Mouse (Mus musculus): Measurements from ENCODE around the gene Olfr766-ps1.
"Not testable (repeated sequence)": the region's sequence is repeated elsewhere in the genome, so short reads cannot be mapped to it uniquely, and the experiment has no call there.

Olfr766-ps1 gene

DNA sequence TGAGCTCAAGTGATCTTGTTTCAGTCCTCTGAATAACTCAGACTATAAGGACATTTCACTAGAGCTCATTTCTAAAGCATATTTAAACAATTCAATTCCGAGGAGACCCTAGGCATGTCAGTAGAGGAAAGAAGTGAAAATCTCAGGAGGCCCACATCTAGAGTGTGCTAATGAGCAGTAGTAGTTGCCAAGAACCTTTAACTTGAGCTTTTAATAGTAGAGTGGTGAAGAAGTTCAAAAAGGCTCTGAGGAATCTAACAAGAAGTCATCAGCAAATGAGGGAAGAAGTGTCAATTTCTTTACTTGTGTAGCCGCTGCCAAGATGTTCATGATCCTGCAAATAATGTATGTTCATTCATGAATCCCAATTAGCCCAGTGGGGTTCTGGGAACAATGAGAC lies at the start of gene Olfr766-ps1:
Gene Olfr766-ps1, minus strand, starts transcription at position 101 of the 400 bp plus-strand sequence.
- no peak for DNase-seq (ENCODE audit: low read depth, low spot score)

DNA sequence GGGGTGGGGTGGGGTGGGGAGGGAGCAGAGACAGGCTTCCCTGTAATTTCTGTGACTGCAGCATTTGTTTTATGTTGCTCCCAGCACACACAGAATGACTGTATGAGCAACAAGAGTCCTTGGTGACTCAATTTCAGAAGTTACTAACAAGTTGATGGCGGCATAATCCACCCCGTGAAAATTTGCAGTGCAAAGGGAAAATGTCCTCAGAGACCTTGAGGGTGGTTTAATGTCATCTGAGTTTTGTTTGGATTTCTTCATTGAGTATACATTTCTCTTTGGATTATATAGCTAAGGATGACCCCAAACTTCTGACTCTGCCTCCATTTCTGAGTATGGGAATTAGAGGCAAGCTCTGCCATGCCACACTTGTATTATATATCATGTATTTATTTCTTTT lies 49.0 kb upstream of the Olfr766-ps1 start, which contains the start of gene Olfr769:
Gene Olfr769, minus strand, starts transcription at position 101 of the 400 bp plus-strand sequence.
- DNase-seq (ENCODE audit: low read depth, low spot score) = no peak

DNA sequence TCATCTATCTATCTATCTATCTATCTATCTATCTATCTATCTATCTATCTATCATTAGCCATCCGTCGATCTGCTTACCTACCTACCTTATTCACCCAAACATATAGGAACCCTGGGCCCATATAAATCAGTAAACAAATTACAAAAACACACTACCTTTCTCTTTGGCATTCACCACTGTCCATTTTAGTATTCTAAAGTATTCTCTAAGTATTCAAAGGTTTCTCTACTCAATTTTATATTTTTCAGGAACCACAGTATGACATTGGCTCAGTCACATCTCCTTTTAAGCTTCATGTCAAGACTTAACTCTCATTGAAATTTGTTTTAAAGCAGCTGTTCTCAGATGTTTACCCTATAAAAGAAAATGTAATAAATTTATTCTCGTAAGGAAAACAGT lies 46.4 kb upstream of the Olfr766-ps1 start:
- no peak for DNase-seq (ENCODE audit: low read depth, low spot score)

DNA sequence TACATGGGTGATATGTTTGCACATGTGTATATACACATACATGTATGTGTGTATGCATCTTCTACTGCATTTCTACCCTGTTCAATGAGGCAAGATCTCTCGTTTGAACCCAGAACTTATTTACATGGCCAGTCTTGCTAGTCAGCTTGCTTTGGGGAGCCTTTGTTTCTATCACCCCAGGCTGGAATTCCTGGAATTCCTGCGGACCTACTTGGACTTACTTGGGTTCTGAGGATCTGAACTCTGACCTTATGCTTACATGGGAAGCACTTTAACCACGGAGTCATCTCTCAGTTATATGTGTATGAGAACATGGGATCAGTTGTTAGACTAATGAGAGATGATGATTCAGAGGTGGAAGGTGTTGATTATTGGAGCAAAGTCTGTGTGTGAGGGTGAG lies 32.5 kb upstream of the Olfr766-ps1 start:
- DNase-seq (ENCODE audit: low read depth, low spot score) = no peak

DNA sequence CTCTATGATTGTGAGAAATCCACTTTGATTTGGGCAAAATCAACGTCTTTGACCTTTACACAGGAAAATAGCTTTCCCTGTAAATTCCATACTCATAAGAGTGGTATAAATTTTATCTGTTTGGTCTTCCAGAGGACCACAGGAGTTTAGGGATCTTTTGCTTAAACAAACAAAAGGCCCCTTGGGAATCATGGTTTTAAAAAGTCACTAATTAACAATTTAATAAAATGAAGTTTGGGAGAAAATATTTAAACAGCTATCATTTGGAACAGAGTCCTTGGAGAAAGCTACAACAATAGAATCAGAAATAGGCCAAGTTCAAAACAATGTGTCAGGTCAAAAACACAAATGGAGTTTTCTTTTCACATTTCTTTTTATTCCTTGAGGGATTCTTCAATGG lies 30.5 kb upstream of the Olfr766-ps1 start, which contains the start of gene Olfr768:
Gene Olfr768, minus strand, starts transcription at position 101 of the 400 bp plus-strand sequence.
- DNase-seq (ENCODE audit: low read depth, low spot score) = no peak

DNA sequence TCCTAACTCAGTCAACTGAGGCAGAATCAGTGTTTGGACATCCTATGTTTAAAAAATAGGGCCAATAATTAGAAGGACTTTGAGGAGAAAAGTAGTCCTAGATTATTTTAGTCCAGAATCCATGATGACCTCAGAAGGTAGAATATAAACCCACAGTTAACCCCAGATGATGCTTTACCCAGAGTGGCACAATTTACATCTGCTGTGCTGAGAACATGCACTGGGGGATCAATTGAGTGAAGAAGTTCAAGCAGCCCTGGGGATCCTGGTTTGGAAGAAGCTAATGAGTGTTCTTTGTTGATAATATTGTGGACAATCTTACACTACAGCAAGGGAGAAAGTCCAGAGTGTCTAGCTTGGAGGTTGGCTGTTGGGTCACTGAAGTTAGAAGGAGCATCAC lies 14.0 kb upstream of the Olfr766-ps1 start, which contains the start of gene Olfr767:
Gene Olfr767, minus strand, starts transcription at position 101 of the 400 bp plus-strand sequence.
- not testable (repeated sequence) for DNase-seq (ENCODE audit: low read depth, low spot score)

DNA sequence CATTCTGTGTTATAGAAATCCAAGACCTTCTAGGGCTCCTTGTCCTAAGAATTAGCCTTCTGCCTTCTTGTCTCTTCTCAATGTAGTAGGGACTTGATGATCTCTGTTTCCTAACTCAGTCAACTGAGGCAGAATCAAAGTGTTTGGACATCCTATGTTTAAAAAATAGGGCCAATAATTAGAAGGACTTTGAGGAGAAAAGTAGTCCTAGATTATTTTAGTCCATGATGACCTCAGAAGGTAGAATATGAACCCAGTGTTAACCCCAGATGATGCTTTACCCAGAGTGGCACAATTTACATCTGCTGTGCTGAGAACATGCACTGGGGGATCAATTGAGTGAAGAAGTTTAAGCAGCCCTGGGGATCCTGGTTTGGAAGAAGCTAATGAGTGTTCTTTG lies 18.9 kb downstream of the Olfr766-ps1 start, which contains the start of gene Olfr765:
Gene Olfr765, minus strand, starts transcription at position 101 of the 400 bp plus-strand sequence.
- DNase-seq (ENCODE audit: low read depth, low spot score) = not testable (repeated sequence)

DNA sequence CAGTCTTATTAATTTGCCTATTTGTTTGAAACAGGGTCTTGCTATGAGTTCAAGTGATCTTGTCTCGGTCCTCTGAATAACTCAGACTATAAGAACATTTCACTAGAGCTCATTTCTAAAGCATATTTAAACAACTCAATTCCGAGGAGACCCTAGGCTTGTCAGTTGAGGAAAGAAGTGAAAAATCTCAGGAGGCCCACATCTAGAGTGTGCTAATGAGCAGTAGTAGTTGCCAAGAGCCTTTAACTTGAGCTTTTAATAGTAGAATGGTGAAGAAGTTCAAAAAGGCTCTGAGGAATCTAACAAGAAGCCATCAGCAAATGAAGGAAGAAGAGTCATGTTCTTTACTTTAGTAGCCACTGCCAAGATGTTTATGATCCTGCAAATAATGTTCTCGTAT lies 29.0 kb downstream of the Olfr766-ps1 start, which contains the start of gene Olfr764-ps1:
Gene Olfr764-ps1, minus strand, starts transcription at position 101 of the 400 bp plus-strand sequence.
- no peak for DNase-seq (ENCODE audit: low read depth, low spot score)

DNA sequence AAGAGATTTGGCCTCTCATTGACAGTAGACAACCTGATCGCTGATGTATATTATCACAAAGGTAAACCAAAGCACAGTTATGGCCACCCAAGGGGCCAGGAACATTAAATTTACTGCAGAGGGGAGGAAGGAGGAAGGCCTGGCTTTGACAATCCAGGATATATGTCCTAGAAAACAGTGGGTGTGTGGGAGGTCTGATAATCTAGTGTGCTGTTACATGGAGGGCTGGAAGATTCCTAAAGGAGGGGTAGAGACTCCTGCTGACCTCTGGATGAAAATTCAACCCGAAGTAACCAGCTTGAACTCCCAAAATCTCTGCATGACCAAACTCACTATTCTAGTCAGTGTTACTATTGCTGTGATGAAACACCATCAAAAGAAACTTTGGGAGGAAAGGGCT lies 40.4 kb downstream of the Olfr766-ps1 start:
- no peak for DNase-seq (ENCODE audit: low read depth, low spot score)

DNA sequence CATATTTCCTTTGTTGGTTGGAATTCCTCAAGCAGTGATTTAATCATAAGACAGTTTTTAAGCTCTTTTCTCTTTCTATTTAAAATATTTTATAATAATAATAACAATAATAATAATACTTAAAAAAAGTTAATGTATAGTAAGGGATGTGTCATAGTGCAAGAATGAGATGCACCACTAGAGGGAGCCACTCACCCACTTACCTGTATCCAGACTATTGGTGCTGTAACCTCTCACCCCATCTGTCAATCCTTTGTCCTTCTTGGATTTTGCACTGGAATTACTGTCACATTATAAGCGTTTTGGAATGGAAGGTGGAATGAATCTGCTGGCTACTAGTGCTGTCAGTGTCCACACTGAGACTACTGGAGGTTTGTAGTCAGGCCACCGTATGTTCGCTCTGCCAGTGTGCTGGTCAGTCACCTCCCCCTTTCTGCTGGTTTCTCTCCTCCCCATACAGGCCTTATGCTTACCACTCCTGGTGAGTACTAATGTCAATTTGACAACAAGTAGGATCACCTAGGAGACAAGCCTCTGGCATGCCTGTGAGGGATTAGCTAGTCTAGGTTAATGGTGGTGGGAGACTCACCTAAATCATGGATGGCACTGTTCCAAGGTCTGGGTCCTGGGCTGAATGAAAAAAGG lies 42.6 kb downstream of the Olfr766-ps1 start:
- no peak for DNase-seq (ENCODE audit: low read depth, low spot score)

DNA sequence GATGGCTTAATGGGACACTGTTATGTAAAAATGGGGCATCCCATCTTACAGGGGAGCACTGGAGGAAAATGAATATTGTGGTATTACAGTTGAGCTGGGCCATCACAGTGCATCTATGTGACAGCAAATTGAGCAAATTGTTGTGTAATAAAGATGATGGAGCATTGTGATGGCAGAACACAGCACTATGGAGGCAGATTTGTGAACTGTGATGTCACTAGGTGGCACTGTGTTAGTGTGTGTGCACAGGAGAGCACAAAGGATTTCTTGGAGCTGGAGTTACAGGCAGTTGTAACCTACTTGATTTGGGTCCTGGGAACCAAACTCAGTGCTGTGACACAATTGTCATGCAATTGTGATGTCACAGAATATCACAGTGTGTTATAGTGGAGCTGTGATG lies 45.5 kb downstream of the Olfr766-ps1 start:
- no peak for DNase-seq (ENCODE audit: low read depth, low spot score)

DNA sequence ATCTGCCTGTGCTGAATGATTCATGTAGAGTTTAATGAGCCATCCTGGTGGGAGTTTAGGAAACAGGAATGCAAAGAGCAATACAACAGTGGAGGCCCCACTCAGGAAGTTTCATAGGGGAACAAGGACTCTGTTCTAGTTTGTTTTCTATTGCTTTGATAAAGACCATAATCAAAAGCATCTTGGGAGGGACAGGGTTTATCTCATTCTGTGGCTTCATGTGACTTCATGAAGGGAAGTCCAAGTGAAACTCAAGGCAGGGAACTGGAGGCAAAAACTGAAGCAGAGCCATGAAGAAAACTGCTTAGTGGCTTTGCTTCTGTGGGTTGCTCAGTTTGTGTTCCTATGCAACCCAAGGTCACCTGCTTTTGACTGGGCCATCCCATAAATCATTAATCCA lies 54.3 kb downstream of the Olfr766-ps1 start:
- DNase-seq (ENCODE audit: low read depth, low spot score) = no peak

All from retina, adult 2 months (tissue).